Mouse (Mus musculus) MEL (cell line): ENCODE measurements at regions not wholly inside any gene's neighbourhood (a gene's known extent, or its start where the extent isn't known, plus 50 kb on each side); places are given as distances from the start of the nearest gene placed in this dataset.

Experiments
- DNase-seq: peaks from one replicate; pipeline ENCODE4 v3.0.0; 2011; ENCODE audit warnings: low read depth, low spot score
- H3K27ac ChIP-seq: 2 replicates; pipeline ENCODE4 v1.5.1; 2012; ENCODE audit warnings: low read depth, mild to moderate bottlenecking, control low read depth, low read length, moderate library complexity; ENCODE audit not compliant: control insufficient read depth
- H3K27me3 ChIP-seq, 2 experiments: fragments of 150-350 bp in 1 of 2; sonication (generic) in 1 of 2; 2 replicates each; pipeline ENCODE4 v1.6.1; 2012; ENCODE audit warnings: low read length in 2 of 2, mild to moderate bottlenecking in 2 of 2, improper control_type of control experiment in 1 of 2, moderate library complexity in 1 of 2; ENCODE audit not compliant: insufficient read depth in 2 of 2, control insufficient read depth in 1 of 2
- H3K36me3 ChIP-seq, 2 experiments: 2 replicates each; pipeline ENCODE4 v1.6.1; 2012 to 2014; ENCODE audit warnings: low read length in 2 of 2, improper control_type of control experiment in 1 of 2, inconsistent platforms in 1 of 2, mild to moderate bottlenecking in 1 of 2; ENCODE audit not compliant: insufficient read depth in 2 of 2, control insufficient read depth in 1 of 2
- H3K4me1 ChIP-seq, 2 experiments: fragments of 150-350 bp in 1 of 2; sonication (generic) in 1 of 2; 2 replicates each; pipeline ENCODE4 v1.6.1; 2012; ENCODE audit warnings: low read length in 2 of 2, improper control_type of control experiment in 1 of 2, mild to moderate bottlenecking in 1 of 2; ENCODE audit not compliant: insufficient read depth in 2 of 2, control insufficient read depth in 1 of 2
- H3K4me3 ChIP-seq, 2 experiments: fragments of 150-350 bp in 1 of 2; sonication (generic) in 1 of 2; 2 replicates each; pipeline ENCODE4 v1.5.1; 2012; ENCODE audit warnings: low read depth in 2 of 2, low read length in 2 of 2, mild to moderate bottlenecking in 2 of 2, moderate library complexity in 2 of 2, control low read depth in 1 of 2, improper control_type of control experiment in 1 of 2; ENCODE audit not compliant: control insufficient read depth in 1 of 2, insufficient read depth in 1 of 2
- H3K79me2 ChIP-seq: 2 replicates; pipeline ENCODE4 v1.6.1; 2012; ENCODE audit warnings: mild to moderate bottlenecking, low read length, moderate library complexity; ENCODE audit not compliant: control insufficient read depth, poor library complexity, insufficient read depth
- H3K9ac ChIP-seq: 2 replicates; pipeline ENCODE4 v1.6.1; 2012; ENCODE audit warnings: low read depth, mild to moderate bottlenecking, control low read depth, low read length, moderate library complexity; ENCODE audit not compliant: control insufficient read depth, poor library complexity, severe bottlenecking
- H3K9me3 ChIP-seq: fragments of 150-350 bp; sonication (generic); replicated peaks from 2 replicates; pipeline ENCODE4 v1.6.1; 2012; ENCODE audit warnings: mild to moderate bottlenecking, low read length, improper control_type of control experiment, moderate library complexity; ENCODE audit not compliant: insufficient read depth
- CHD1 ChIP-seq: IDR thresholded peaks from 2 replicates; pipeline ENCODE4 v1.6.1; 2012; ENCODE audit warnings: low read depth, mild to moderate bottlenecking, inconsistent platforms, low read length, improper control_type of control experiment
- CHD2 ChIP-seq: IDR thresholded peaks from 2 replicates; pipeline ENCODE4 v1.6.1; 2011; ENCODE audit warnings: low read length, improper control_type of control experiment
- CTCF ChIP-seq, 3 experiments: IDR thresholded peaks in 2 of 3; conservative IDR thresholded peaks in 1 of 3; 2 replicates each; pipeline ENCODE4 v1.5.1; 2011 to 2012; ENCODE audit warnings: low read length in 3 of 3, low read depth in 2 of 3, mild to moderate bottlenecking in 2 of 3, improper control_type of control experiment in 1 of 3, inconsistent platforms in 1 of 3, mixed read lengths in 1 of 3, moderate library complexity in 1 of 3; ENCODE audit not compliant: control insufficient read depth in 1 of 3, insufficient read depth in 1 of 3, poor library complexity in 1 of 3, severe bottlenecking in 1 of 3
- E2F4 ChIP-seq: IDR thresholded peaks from 2 replicates; pipeline ENCODE4 v1.6.1; 2011; ENCODE audit warnings: low read depth, low read length, improper control_type of control experiment, borderline replicate concordance
- ELF1 ChIP-seq: IDR thresholded peaks from 2 replicates; pipeline ENCODE4 v1.6.1; 2014; ENCODE audit warnings: low read depth, mild to moderate bottlenecking, inconsistent platforms, low read length, improper control_type of control experiment, moderate library complexity
- ETS1 ChIP-seq: IDR thresholded peaks from 2 replicates; pipeline ENCODE4 v1.6.1; 2012; ENCODE audit warnings: low read depth, mild to moderate bottlenecking, inconsistent platforms, low read length, improper control_type of control experiment, moderate library complexity
- GATA1 ChIP-seq: IDR thresholded peaks from 2 replicates; pipeline ENCODE4 v1.6.1; 2011; ENCODE audit warnings: low read depth, low read length, improper control_type of control experiment
- JUND ChIP-seq: IDR thresholded peaks from 2 replicates; pipeline ENCODE4 v1.6.1; 2011; ENCODE audit warnings: low read depth, mild to moderate bottlenecking, improper control_type of control experiment, low read length
- KAT2A ChIP-seq: conservative IDR thresholded peaks from 2 replicates; pipeline ENCODE4 v1.6.1; 2012; ENCODE audit warnings: low read depth, low read length, improper control_type of control experiment, inconsistent platforms
- MAFK ChIP-seq: IDR thresholded peaks from 2 replicates; pipeline ENCODE4 v1.6.1; 2011; ENCODE audit warnings: low read depth, mild to moderate bottlenecking, low read length, improper control_type of control experiment, borderline replicate concordance
- MAX ChIP-seq: IDR thresholded peaks from 2 replicates; pipeline ENCODE4 v1.6.1; 2011; ENCODE audit warnings: low read length, improper control_type of control experiment
- MAZ ChIP-seq: IDR thresholded peaks from 2 replicates; pipeline ENCODE4 v1.6.1; 2012; ENCODE audit warnings: low read depth, mild to moderate bottlenecking, inconsistent platforms, low read length, improper control_type of control experiment
- MEF2A ChIP-seq: IDR thresholded peaks from 2 replicates; pipeline ENCODE4 v1.6.1; 2014; ENCODE audit warnings: low read depth, mild to moderate bottlenecking, inconsistent platforms, low read length, improper control_type of control experiment; ENCODE audit not compliant: poor library complexity, insufficient replicate concordance, severe bottlenecking; ENCODE audit errors: extremely low read depth
- MXI1 ChIP-seq: IDR thresholded peaks from 2 replicates; pipeline ENCODE4 v1.6.1; 2011; ENCODE audit warnings: mild to moderate bottlenecking, low read depth, low read length, improper control_type of control experiment
- MYB ChIP-seq: IDR thresholded peaks from 2 replicates; pipeline ENCODE4 v1.6.1; 2011; ENCODE audit warnings: mild to moderate bottlenecking, low read depth, low read length, improper control_type of control experiment
- MYC ChIP-seq: IDR thresholded peaks from 2 replicates; pipeline ENCODE4 v1.6.1; 2011; ENCODE audit warnings: low read depth, mild to moderate bottlenecking, low read length, improper control_type of control experiment, moderate library complexity
- NRF1 ChIP-seq: IDR thresholded peaks from 2 replicates; pipeline ENCODE4 v1.6.1; 2014; ENCODE audit warnings: low read depth, mild to moderate bottlenecking, inconsistent platforms, low read length, improper control_type of control experiment, moderate library complexity; ENCODE audit not compliant: poor library complexity, insufficient read depth, severe bottlenecking
- POLR2A ChIP-seq, 2 experiments: IDR thresholded peaks; 2 replicates each; pipeline ENCODE4 v1.6.1; 2011 to 2012; ENCODE audit warnings: low read length in 2 of 2, mild to moderate bottlenecking in 2 of 2, control low read depth in 1 of 2, improper control_type of control experiment in 1 of 2, low read depth in 1 of 2, moderate library complexity in 1 of 2; ENCODE audit not compliant: control insufficient read depth in 1 of 2, insufficient read depth in 1 of 2, poor library complexity in 1 of 2
- POLR2AphosphoS5 ChIP-seq: IDR thresholded peaks from 2 replicates; pipeline ENCODE4 v1.6.1; 2012; ENCODE audit warnings: low read depth, borderline replicate concordance, mild to moderate bottlenecking, inconsistent platforms, low read length, moderate library complexity, mixed read lengths
- RAD21 ChIP-seq: IDR thresholded peaks from 2 replicates; pipeline ENCODE4 v1.6.1; 2011; ENCODE audit warnings: mild to moderate bottlenecking, low read depth, low read length, improper control_type of control experiment
- RCOR1 ChIP-seq: IDR thresholded peaks from 2 replicates; pipeline ENCODE4 v1.6.1; 2012; ENCODE audit warnings: low read depth, mild to moderate bottlenecking, inconsistent platforms, low read length, improper control_type of control experiment
- SMC3 ChIP-seq: IDR thresholded peaks from 2 replicates; pipeline ENCODE4 v1.6.1; 2011; ENCODE audit warnings: low read depth, low read length, improper control_type of control experiment
- TAL1 ChIP-seq: IDR thresholded peaks from 2 replicates; pipeline ENCODE4 v1.6.1; 2012; ENCODE audit warnings: mild to moderate bottlenecking, inconsistent platforms, low read length, moderate library complexity, mixed read lengths
- TBP ChIP-seq: IDR thresholded peaks from 2 replicates; pipeline ENCODE4 v1.8.0; 2011; ENCODE audit warnings: low read depth, low read length, improper control_type of control experiment
- TCF12 ChIP-seq: IDR thresholded peaks from 2 replicates; pipeline ENCODE4 v1.6.1; 2014; ENCODE audit warnings: low read depth, mild to moderate bottlenecking, inconsistent platforms, low read length, improper control_type of control experiment, moderate library complexity
- UBTF ChIP-seq: IDR thresholded peaks from 2 replicates; pipeline ENCODE4 v1.6.1; 2012; ENCODE audit warnings: low read depth, mild to moderate bottlenecking, inconsistent platforms, low read length, improper control_type of control experiment, moderate library complexity, borderline replicate concordance; ENCODE audit not compliant: insufficient read depth
- USF1 ChIP-seq: IDR thresholded peaks from 2 replicates; pipeline ENCODE4 v1.6.1; 2014; ENCODE audit warnings: low read depth, mild to moderate bottlenecking, inconsistent platforms, low read length, improper control_type of control experiment, moderate library complexity
- USF2 ChIP-seq, 2 experiments: IDR thresholded peaks; 2 replicates each; pipeline ENCODE4 v1.6.1; 2011 to 2012; ENCODE audit warnings: improper control_type of control experiment in 2 of 2, low read length in 2 of 2, borderline replicate concordance in 1 of 2, inconsistent platforms in 1 of 2, low read depth in 1 of 2, mild to moderate bottlenecking in 1 of 2; ENCODE audit not compliant: insufficient read depth in 1 of 2
- ZC3H11A ChIP-seq: IDR thresholded peaks from 2 replicates; pipeline ENCODE4 v1.6.1; 2012; ENCODE audit warnings: low read depth, mild to moderate bottlenecking, inconsistent platforms, low read length, improper control_type of control experiment
- ZKSCAN1 ChIP-seq: IDR thresholded peaks from 2 replicates; pipeline ENCODE4 v1.6.1; 2012; ENCODE audit warnings: low read depth, mild to moderate bottlenecking, inconsistent platforms, low read length, improper control_type of control experiment, moderate library complexity
- ZMIZ1 ChIP-seq: IDR thresholded peaks from 2 replicates; pipeline ENCODE4 v1.6.1; 2012; ENCODE audit warnings: low read depth, mild to moderate bottlenecking, inconsistent platforms, low read length, improper control_type of control experiment, moderate library complexity
- ZNF384 ChIP-seq: IDR thresholded peaks from 2 replicates; pipeline ENCODE4 v1.6.1; 2012; ENCODE audit warnings: low read depth, mild to moderate bottlenecking, inconsistent platforms, low read length, improper control_type of control experiment

DNA sequence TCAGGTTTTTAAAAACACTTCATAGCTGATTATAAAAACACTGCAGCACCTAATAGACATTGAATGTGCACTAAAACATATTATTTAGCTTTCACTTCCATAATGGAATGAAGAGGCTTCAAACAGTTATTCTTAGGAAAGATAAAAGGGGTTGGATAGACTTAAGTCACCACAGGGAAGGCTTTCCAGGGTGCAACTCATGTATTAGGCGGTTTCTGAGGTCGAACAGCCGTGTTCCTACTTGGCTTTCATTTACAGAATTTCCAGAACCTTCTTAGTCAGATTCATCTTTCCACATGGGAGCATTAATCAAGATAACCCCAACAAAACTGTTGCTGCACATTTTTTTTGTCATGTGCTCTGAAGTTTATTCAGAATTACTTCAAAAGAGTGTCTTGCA, 279.8 kb upstream of the Tle1 start:
- Histone ChIP-seq H3K36me3 (no peaks in the 10 kb centered on the region), H3K9ac (no peak overlapping the region), H3K4me3 (no peak overlapping the region), H3K27ac (no peak overlapping the region), H3K4me1 (no peaks in the 10 kb centered on the region), H3K9me3 (no peaks in the 10 kb centered on the region), H3K79me2 (no peaks in the 10 kb centered on the region), H3K27me3 (no peaks in the 10 kb centered on the region)
- TF ChIP-seq MAX, result no peak
- TF ChIP-seq USF1, result no peak
- TF ChIP-seq MAFK, result no peak
- TF ChIP-seq UBTF, result no peak
- no peak for TF ChIP-seq E2F4
- TF ChIP-seq POLR2AphosphoS5, result no peak
- TF ChIP-seq TAL1, result no peak
- TF ChIP-seq JUND, result no peak
- no peak for TF ChIP-seq NRF1
- no peak for TF ChIP-seq POLR2A (IDR thresholded peaks at IDR 0.05; ENCODE audit: control insufficient read depth in 1 of 2, insufficient read depth in 1 of 2, low read depth in 1 of 2, low read length in 2 of 2, poor library complexity in 1 of 2)
- no peak for TF ChIP-seq RCOR1
- TF ChIP-seq GATA1, result no peak
- TF ChIP-seq ZMIZ1, result no peak
- no peak for TF ChIP-seq CTCF (IDR thresholded peaks at IDR 0.05 in 2 of 3, conservative IDR thresholded peaks at IDR 0.05 in 1 of 3; ENCODE audit: control insufficient read depth in 1 of 3, insufficient read depth in 1 of 3, low read depth in 2 of 3, low read length in 3 of 3, poor library complexity in 1 of 3, severe bottlenecking in 1 of 3)
- no peak for TF ChIP-seq MAZ
- no peak for TF ChIP-seq ELF1
- TF ChIP-seq USF2 (IDR thresholded peaks at IDR 0.05; ENCODE audit: borderline replicate concordance in 1 of 2, insufficient read depth in 1 of 2, low read depth in 1 of 2, low read length in 2 of 2), result no peak
- TF ChIP-seq ZKSCAN1, result no peak
- no peak for TF ChIP-seq TCF12
- TF ChIP-seq MYB, result no peak
- DNase-seq, result no peak

DNA sequence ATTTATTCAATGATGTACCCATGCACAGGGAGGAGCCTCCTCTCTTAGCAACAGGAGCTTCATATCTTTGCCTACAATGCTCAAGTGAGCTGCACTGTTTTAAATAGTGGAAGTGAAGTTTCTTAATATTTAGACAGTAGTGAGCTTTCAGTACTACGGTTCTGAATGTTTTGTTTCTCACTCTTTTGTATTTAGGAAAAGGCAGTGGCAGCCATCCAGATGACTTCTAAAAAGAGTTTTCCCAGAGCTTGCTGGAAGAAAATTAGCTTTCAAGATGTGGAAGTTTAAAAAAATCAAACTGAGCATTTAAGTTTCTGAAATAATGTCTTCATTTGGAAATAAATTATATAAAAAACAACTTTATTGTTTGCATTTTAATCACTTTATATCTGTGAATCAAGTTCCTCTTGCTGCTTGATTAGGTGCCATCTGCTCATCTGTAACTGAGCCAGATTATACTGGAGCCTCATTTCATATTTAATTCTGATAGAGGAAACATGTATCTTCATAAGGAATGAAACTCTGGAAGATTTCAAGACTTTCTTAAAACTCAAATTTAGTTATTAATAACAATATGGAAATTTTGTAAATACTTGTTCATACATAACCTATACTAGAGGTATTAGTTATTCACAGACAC, 268.6 kb upstream of the Tle1 start:
- no peaks in the 10 kb centered on the region for H3K4me1 ChIP-seq
- H3K9me3 ChIP-seq, result no peaks in the 10 kb centered on the region
- no peak for TF ChIP-seq USF2 (IDR thresholded peaks at IDR 0.05; ENCODE audit: borderline replicate concordance in 1 of 2, insufficient read depth in 1 of 2, low read depth in 1 of 2, low read length in 2 of 2)
- no peak for TF ChIP-seq SMC3
- TF ChIP-seq ETS1, result no peak
- no peak for TF ChIP-seq RAD21
- no peak for TF ChIP-seq MXI1
- TF ChIP-seq CHD1, result no peak
- no peak for TF ChIP-seq MYC
- TF ChIP-seq ZNF384, result no peak
- no peak for TF ChIP-seq E2F4
- no peak for TF ChIP-seq TBP
- no peak for TF ChIP-seq GATA1
- TF ChIP-seq KAT2A, result no peak
- no peak for TF ChIP-seq MAFK
- no peak for TF ChIP-seq POLR2A (IDR thresholded peaks at IDR 0.05; ENCODE audit: control insufficient read depth in 1 of 2, insufficient read depth in 1 of 2, low read depth in 1 of 2, low read length in 2 of 2, poor library complexity in 1 of 2)
- no peak for TF ChIP-seq MEF2A
- TF ChIP-seq CHD2, result no peak
- no peak for TF ChIP-seq ZC3H11A
- DNase-seq, result no peak
- H3K9ac ChIP-seq, result no peak overlapping the region
- no peaks in the 10 kb centered on the region for H3K27me3 ChIP-seq
- no peaks in the 10 kb centered on the region for H3K36me3 ChIP-seq
- H3K4me3 ChIP-seq, result no peak overlapping the region
- H3K79me2 ChIP-seq, result no peaks in the 10 kb centered on the region
- H3K27ac ChIP-seq, result no peak overlapping the region
